Mouse (Mus musculus): Measurements from ENCODE around the gene Bmpr2.

Bmpr2 gene

DNA sequence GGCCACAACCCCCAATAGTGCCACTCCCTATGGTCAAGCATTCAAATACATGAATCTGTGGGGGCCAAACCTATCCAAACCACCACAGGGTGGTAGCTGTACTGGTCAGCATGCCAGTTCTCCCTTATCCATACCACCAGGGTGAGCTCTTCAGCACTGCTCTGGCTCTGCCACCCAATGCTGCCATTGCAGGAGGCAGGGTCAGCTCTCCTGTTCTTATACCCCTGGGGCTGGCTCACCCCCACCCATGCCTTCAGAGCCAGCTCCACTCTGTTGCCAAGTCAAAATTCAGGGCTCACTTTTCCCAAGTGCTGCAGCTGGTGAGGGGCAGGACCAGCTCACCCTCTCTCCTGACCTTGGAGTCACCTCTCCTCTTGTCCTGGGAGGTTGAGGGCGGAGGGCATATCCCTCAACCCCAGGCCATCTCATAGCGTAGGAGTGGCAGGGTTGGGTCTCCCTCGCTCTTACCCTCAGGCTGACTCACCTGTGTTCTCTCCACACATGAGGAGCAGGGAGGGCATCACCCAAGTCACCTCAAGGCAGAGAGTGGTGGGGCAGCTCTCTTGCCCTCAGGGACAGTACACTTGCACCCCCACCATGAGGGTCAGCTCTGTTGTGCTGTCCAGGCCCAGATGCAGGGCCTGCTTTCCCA lies 162.9 kb downstream of the Bmpr2 start:
- DNase-seq (ENCODE audit: low spot score in 2 of 2), result no peak

DNA sequence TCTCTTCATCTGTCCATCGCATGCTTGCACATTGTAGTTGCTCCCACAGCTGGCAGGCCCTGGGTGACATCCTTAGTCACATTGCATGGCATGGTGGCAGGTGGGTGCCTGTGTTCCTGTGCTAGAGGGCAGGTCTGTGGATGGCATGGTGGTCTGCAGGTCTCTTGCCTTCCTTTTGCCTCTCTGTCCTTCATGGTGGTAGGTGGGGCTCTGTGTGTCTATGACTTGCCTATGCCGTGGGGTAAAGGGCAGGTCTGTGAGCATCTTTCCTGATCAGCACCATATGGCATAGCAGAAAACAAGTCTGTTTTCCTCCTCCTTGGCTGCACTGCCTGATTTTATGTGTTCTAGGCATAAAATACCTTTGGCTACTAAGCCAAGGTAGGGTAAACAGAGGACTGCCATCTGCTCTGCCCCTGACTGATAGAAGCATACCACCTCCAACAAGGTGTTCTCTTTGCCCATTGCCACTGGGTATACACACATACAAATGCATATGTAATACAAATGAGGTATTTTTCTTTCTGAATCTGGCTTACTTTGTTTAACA lies 164.0 kb downstream of the Bmpr2 start:
- no peak for DNase-seq (ENCODE audit: low spot score in 2 of 2)
